Mouse (Mus musculus): ENCODE results near the gene Thumpd3. TPM values are rescaled to one million over a fixed set of nuclear protein-coding genes. Genes with fewer than 3 reads are reported as not detected.

Gene Thumpd3
- polyA plus RNA-seq, 1 experiment from 2014 or later, result 55.0 TPM

GRCm38 (mm10) chr6:113063363-113063762 lies 17.3 kb downstream of the Thumpd3 start:
- Histone ChIP-seq H3K27me3 (no peaks in the 10 kb centered on the region), H3K9ac (no peak overlapping the region), H3K36me3 (peaks cover 92% of the 10 kb centered on the region), H3K4me3 (no peak overlapping the region), H3K4me1 (no peaks in the 10 kb centered on the region), H3K27ac (no peak overlapping the region), H3K9me3 (no peaks in the 10 kb centered on the region), H3K4me2 (no peak overlapping the region)
- 93% methylated on average over 10 of the region's 10 CpGs for WGBS
- ATAC-seq (ENCODE audit: insufficient number of reproducible peaks, insufficient read depth, low FRiP score, low TSS enrichment, low read depth), result no peak

GRCm38 (mm10) chr6:113065186-113065585 lies 19.2 kb downstream of the Thumpd3 start:
- H3K27ac ChIP-seq, result no peak overlapping the region
- peaks cover 88% of the 10 kb centered on the region for H3K36me3 ChIP-seq
- 0 out of 2 replicates have a peak, but pooled peaks cover 3% of the 10 kb centered on the region for H3K4me1 ChIP-seq
- H3K4me3 ChIP-seq, result no peak overlapping the region
- WGBS, result 86% methylated on average over 3 of the region's 3 CpGs
- H3K9ac ChIP-seq, result no peak overlapping the region
- no peak overlapping the region for H3K4me2 ChIP-seq
- H3K9me3 ChIP-seq, result no peaks in the 10 kb centered on the region
- ATAC-seq (ENCODE audit: insufficient number of reproducible peaks, insufficient read depth, low FRiP score, low TSS enrichment, low read depth), result no peak
- H3K27me3 ChIP-seq, result no peaks in the 10 kb centered on the region

GRCm38 (mm10) chr6:113069154-113069553 lies 23.1 kb downstream of the Thumpd3 start:
- Histone ChIP-seq H3K36me3 (peaks cover 53% of the 10 kb centered on the region), H3K9me3 (no peaks in the 10 kb centered on the region), H3K4me1 (peaks cover 8% of the 10 kb centered on the region; the same call in 1 of the 2 replicates), H3K27ac (no peak overlapping the region), H3K4me3 (no peak overlapping the region), H3K9ac (no peak overlapping the region), H3K27me3 (no peaks in the 10 kb centered on the region), H3K4me2 (no peak overlapping the region)
- WGBS, result 100% methylated on average over 1 of the region's 1 CpGs
- ATAC-seq (ENCODE audit: insufficient number of reproducible peaks, insufficient read depth, low FRiP score, low TSS enrichment, low read depth), result no peak

- Histone ChIP-seq H3K27ac (peak overlapping the region; percentile 100), H3K27me3 (no peaks in the 10 kb centered on the region), H3K4me3 (peak overlapping the region; percentile 92), H3K9ac (peak overlapping the region; percentile 99), H3K36me3 (peaks cover 3% of the 10 kb centered on the region), H3K9me3 (no peaks in the 10 kb centered on the region), H3K4me1 (peaks cover 22% of the 10 kb centered on the region), H3K4me2 (peak overlapping the region; percentile 71)
- 17% methylated on average over 3 of the region's 3 CpGs for WGBS
- no peak for ATAC-seq (ENCODE audit: insufficient number of reproducible peaks, insufficient read depth, low FRiP score, low TSS enrichment, low read depth)
Measured at GRCm38 (mm10) chr6:113075261-113075660, 29.2 kb downstream of the Thumpd3 start.

GRCm38 (mm10) chr6:113076012-113076685 lies 30.1 kb downstream of the Thumpd3 start:
- Histone ChIP-seq H3K27me3 (no peaks in the 10 kb centered on the region), H3K4me3 (peak overlapping the region; percentile 92), H3K9ac (peak overlapping the region; percentile 99), H3K27ac (peak overlapping the region; percentile 100), H3K4me1 (peaks cover 22% of the 10 kb centered on the region), H3K9me3 (no peaks in the 10 kb centered on the region), H3K36me3 (peaks cover 2% of the 10 kb centered on the region), H3K4me2 (peak overlapping the region; percentile 71)
- peak; percentile 90 for ATAC-seq (ENCODE audit: insufficient number of reproducible peaks, insufficient read depth, low FRiP score, low TSS enrichment, low read depth)
- WGBS, result under 1% methylated on average over 55 of the region's 55 CpGs

GRCm38 (mm10) chr6:113076686-113077516 lies 30.9 kb downstream of the Thumpd3 start, which contains the start of gene Setd5:
Setd5 (plus strand) TSS chr6:113077365.
- Histone ChIP-seq H3K4me2 (peak within 1 kb of the TSS; percentile 93), H3K4me3 (peak within 1 kb of the TSS; percentile 92), H3K36me3 (no peaks in the 10 kb centered on the region), H3K27me3 (no peaks in the 10 kb centered on the region), H3K4me1 (peaks cover 26% of the 10 kb centered on the region), H3K9me3 (no peaks in the 10 kb centered on the region), H3K9ac (peak within 1 kb of the TSS; percentile 99), H3K27ac (peak within 1 kb of the TSS; percentile 100)
- WGBS, result under 1% methylated on average over 84 of the region's 91 CpGs
- peak; percentile 95 for ATAC-seq (ENCODE audit: insufficient number of reproducible peaks, insufficient read depth, low FRiP score, low TSS enrichment, low read depth)

GRCm38 (mm10) chr6:113077569-113078030 lies 31.6 kb downstream of the Thumpd3 start:
- H3K4me2 ChIP-seq, result peak overlapping the region; percentile 93
- peak overlapping the region; percentile 92 for H3K4me3 ChIP-seq
- no peaks in the 10 kb centered on the region for H3K9me3 ChIP-seq
- no peaks in the 10 kb centered on the region for H3K27me3 ChIP-seq
- no peak for ATAC-seq (ENCODE audit: insufficient number of reproducible peaks, insufficient read depth, low FRiP score, low TSS enrichment, low read depth)
- H3K9ac ChIP-seq, result peak overlapping the region; percentile 99
- under 1% methylated on average over 28 of the region's 28 CpGs for WGBS
- H3K27ac ChIP-seq, result peak overlapping the region; percentile 100
- no peaks in the 10 kb centered on the region for H3K36me3 ChIP-seq
- peaks cover 33% of the 10 kb centered on the region for H3K4me1 ChIP-seq

- Histone ChIP-seq H3K27me3 (no peaks in the 10 kb centered on the region), H3K36me3 (no peaks in the 10 kb centered on the region), H3K4me2 (peak overlapping the region; percentile 93), H3K4me1 (peaks cover 33% of the 10 kb centered on the region), H3K9ac (peak overlapping the region; percentile 99), H3K4me3 (peak overlapping the region; percentile 92), H3K27ac (peak overlapping the region; percentile 100), H3K9me3 (no peaks in the 10 kb centered on the region)
- WGBS, result under 1% methylated on average over 18 of the region's 18 CpGs
- no peak for ATAC-seq (ENCODE audit: insufficient number of reproducible peaks, insufficient read depth, low FRiP score, low TSS enrichment, low read depth)
Measured at GRCm38 (mm10) chr6:113078031-113078721, 32.2 kb downstream of the Thumpd3 start.

GRCm38 (mm10) chr6:113079492-113079891 lies 33.5 kb downstream of the Thumpd3 start:
- peak overlapping the region; percentile 93 for H3K4me2 ChIP-seq
- no peak for ATAC-seq (ENCODE audit: insufficient number of reproducible peaks, insufficient read depth, low FRiP score, low TSS enrichment, low read depth)
- no peaks in the 10 kb centered on the region for H3K9me3 ChIP-seq
- H3K27me3 ChIP-seq, result no peaks in the 10 kb centered on the region
- peaks cover 30% of the 10 kb centered on the region for H3K4me1 ChIP-seq
- 2% methylated on average over 3 of the region's 3 CpGs for WGBS
- peak overlapping the region; percentile 73 for H3K9ac ChIP-seq
- H3K27ac ChIP-seq, result peak overlapping the region; percentile 57; the same call in 1 of the 2 replicates
- no peaks in the 10 kb centered on the region for H3K36me3 ChIP-seq
- H3K4me3 ChIP-seq, result peak overlapping the region; percentile 92

- peak overlapping the region; percentile 54; the same call in 1 of the 2 replicates for H3K9ac ChIP-seq
- peaks cover 21% of the 10 kb centered on the region for H3K4me1 ChIP-seq
- no peak overlapping the region for H3K4me3 ChIP-seq
- H3K36me3 ChIP-seq, result no peaks in the 10 kb centered on the region
- no peaks in the 10 kb centered on the region for H3K27me3 ChIP-seq
- no peaks in the 10 kb centered on the region for H3K9me3 ChIP-seq
- peak overlapping the region; percentile 30 for H3K4me2 ChIP-seq
- ATAC-seq (ENCODE audit: insufficient number of reproducible peaks, insufficient read depth, low FRiP score, low TSS enrichment, low read depth), result no peak
- H3K27ac ChIP-seq, result no peak overlapping the region
- 20% methylated on average over 6 of the region's 6 CpGs for WGBS
Measured at GRCm38 (mm10) chr6:113082229-113082628, 36.2 kb downstream of the Thumpd3 start.

- H3K36me3 ChIP-seq, result peaks cover 3% of the 10 kb centered on the region; the same call in 1 of the 2 replicates
- WGBS, result 75% methylated on average over 4 of the region's 4 CpGs
- H3K4me3 ChIP-seq, result no peak overlapping the region
- peaks cover 15% of the 10 kb centered on the region for H3K4me1 ChIP-seq
- no peak for ATAC-seq (ENCODE audit: insufficient number of reproducible peaks, insufficient read depth, low FRiP score, low TSS enrichment, low read depth)
- H3K27me3 ChIP-seq, result no peaks in the 10 kb centered on the region
- no peak overlapping the region for H3K9ac ChIP-seq
- H3K4me2 ChIP-seq, result no peak overlapping the region
- no peak overlapping the region for H3K27ac ChIP-seq
- no peaks in the 10 kb centered on the region for H3K9me3 ChIP-seq
Measured at GRCm38 (mm10) chr6:113084590-113084989, 38.6 kb downstream of the Thumpd3 start.

Measured in embryonic facial prominence, embryonic 13.5 days (tissue).